Mouse (Mus musculus) kidney, embryonic 14.5 days (tissue): ENCODE results near the gene Scmh1. TPM values are rescaled to one million over a fixed set of nuclear protein-coding genes. Genes with fewer than 3 reads are reported as not detected.

Experiments
- ATAC-seq: fragments of 200-750 bp; cut with Nextera tagmentation; 2 replicates; pipeline ENCODE4 v1.8.0; 2017; ENCODE audit warnings: moderate number of reproducible peaks, mild to moderate bottlenecking, moderate TSS enrichment, moderate library complexity; ENCODE audit not compliant: low FRiP score, low TSS enrichment
- H3K27ac ChIP-seq: fragments of 300-500 bp; sonication (generic); 2 replicates; pipeline ENCODE4 v1.5.1; 2014; ENCODE audit warnings: low read depth, mild to moderate bottlenecking, low read length, moderate library complexity, mixed read lengths
- H3K27me3 ChIP-seq: fragments of 300-500 bp; sonication (generic); 2 replicates; pipeline ENCODE4 v1.6.1; 2014; ENCODE audit warnings: mild to moderate bottlenecking, low read length; ENCODE audit not compliant: control insufficient read depth, insufficient read depth
- H3K36me3 ChIP-seq: fragments of 300-500 bp; sonication (generic); 2 replicates; pipeline ENCODE4 v1.6.1; 2014; ENCODE audit warnings: low read length, mixed read lengths; ENCODE audit not compliant: control insufficient read depth, insufficient read depth
- H3K4me1 ChIP-seq: fragments of 300-500 bp; sonication (generic); 2 replicates; pipeline ENCODE4 v1.6.1; 2014; ENCODE audit warnings: low read length, mixed read lengths; ENCODE audit not compliant: control insufficient read depth, insufficient read depth
- H3K4me2 ChIP-seq: fragments of 300-500 bp; sonication (generic); replicated peaks from 2 replicates; pipeline ENCODE4 v1.6.1; 2014; ENCODE audit warnings: low read depth, mild to moderate bottlenecking, low read length
- H3K4me3 ChIP-seq: fragments of 300-500 bp; sonication (generic); 2 replicates; pipeline ENCODE4 v1.5.1; 2014; ENCODE audit warnings: mild to moderate bottlenecking, low read length
- H3K9ac ChIP-seq: fragments of 300-500 bp; sonication (generic); 2 replicates; pipeline ENCODE4 v1.6.1; 2014; ENCODE audit warnings: low read depth, mild to moderate bottlenecking, low read length, moderate library complexity
- H3K9me3 ChIP-seq: fragments of 300-500 bp; sonication (generic); 2 replicates; pipeline ENCODE4 v1.6.1; 2016; ENCODE audit warnings: low read length; ENCODE audit not compliant: control insufficient read depth
- WGBS: fragments of 180-500 bp; shearing (Covaris S2); extraction: QIAGEN DNeasy Blood & Tissue Kit; methylation state at CpG from one replicate; pipeline ENCODE4 v1.1.7; 2014; 5-methylcytosine and 5-hydroxymethylcytosine counted together
- polyA plus RNA-seq: library from polyadenylated mRNA; unstranded; fragments of >200 nt; fragmentation: Nextera tagmentation; extraction: Ambion mirVana; gene quantifications from 2 replicates; pipeline ENCODE4 v1.2.1, GENCODE M21; 2014

Gene Scmh1
- 32.8 and 50.0 TPM in 2 replicates for polyA plus RNA-seq

DNA sequence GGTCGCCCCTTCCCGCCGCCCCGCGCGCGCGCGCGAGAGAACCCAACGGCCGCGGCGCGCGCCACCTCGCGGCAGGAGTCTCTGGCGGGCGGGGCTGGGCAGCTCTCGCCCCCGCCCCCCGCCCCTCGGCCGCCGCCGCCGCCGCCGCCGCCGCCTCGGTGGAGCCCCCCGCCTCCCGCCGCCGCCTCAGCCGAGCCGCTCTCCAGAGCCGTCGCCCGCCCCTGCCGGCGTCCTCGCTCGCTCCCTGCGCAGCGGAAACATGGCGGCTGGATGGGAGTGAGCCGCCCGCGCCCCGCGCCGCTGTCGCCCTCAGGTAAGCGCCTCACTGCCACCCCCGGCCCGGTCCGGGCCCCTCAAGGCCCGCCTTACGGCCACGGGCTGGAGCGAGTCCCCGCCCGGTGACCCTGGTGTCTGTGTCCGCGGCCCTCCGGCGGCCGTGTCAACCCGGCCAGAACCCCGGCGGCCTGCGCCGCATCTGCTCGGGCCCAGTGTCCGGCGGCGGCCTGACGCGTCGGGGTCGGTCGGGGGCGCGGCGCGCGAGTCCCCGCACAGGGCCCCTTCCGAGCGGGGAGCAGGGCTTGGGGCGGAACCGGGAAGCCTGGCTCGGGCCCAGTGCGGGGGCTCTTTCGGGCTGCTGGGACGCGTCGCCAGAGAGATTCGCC is at the start of gene Scmh1:
Gene Scmh1 (plus strand): TSS at position 138 of the 662 bp plus-strand sequence.
- Histone ChIP-seq H3K27ac (peak within 1 kb of the TSS; percentile 98), H3K9ac (peak within 1 kb of the TSS; percentile 97), H3K4me2 (peak within 1 kb of the TSS; percentile 49), H3K4me3 (peak within 1 kb of the TSS; percentile 99), H3K9me3 (no peaks in the 10 kb centered on the region), H3K4me1 (peaks cover 12% of the 10 kb centered on the region; the same call in 1 of the 2 replicates), H3K36me3 (no peaks in the 10 kb centered on the region), H3K27me3 (no peaks in the 10 kb centered on the region)
- WGBS: under 1% methylated on average over 66 of the region's 102 CpGs
- ATAC-seq: peak; percentile 86

DNA sequence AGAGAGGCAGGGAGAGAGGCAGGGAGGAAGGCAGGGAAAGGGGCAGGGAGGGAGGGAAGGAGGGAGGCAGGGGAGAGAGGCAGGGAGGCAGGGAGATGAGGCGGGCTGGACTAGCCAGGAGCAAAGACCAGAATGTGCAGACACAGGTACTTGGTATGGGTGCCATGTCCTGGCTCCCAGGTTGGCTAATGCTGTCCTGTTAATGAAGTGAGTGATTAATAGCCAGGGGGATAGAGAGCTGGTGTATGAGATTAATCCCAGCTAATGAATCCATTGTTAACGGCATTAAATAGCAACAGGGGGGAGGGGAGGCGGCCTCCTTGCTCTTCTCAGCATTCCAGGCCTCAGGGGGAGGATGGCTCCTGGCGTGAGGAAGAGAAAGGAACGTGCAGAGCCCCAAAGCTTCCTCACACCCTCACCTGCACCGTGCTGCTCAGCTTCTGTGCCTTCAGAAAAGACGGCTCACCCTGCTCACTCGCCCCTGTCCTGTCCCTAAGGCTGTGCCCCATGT is 45.0 kb upstream of the Scmh1 start:
- Histone ChIP-seq H3K9ac (no peak overlapping the region), H3K9me3 (no peaks in the 10 kb centered on the region), H3K27ac (no peak overlapping the region), H3K36me3 (no peaks in the 10 kb centered on the region), H3K4me3 (no peak overlapping the region), H3K27me3 (0 out of 2 replicates have a peak, but pooled peaks cover 2% of the 10 kb centered on the region), H3K4me1 (no peaks in the 10 kb centered on the region), H3K4me2 (no peak overlapping the region)
- ATAC-seq: 0 out of 2 replicates have a peak, but pooled peaks have one; percentile 43
- 9% methylated on average over 8 of the region's 8 CpGs for WGBS

DNA sequence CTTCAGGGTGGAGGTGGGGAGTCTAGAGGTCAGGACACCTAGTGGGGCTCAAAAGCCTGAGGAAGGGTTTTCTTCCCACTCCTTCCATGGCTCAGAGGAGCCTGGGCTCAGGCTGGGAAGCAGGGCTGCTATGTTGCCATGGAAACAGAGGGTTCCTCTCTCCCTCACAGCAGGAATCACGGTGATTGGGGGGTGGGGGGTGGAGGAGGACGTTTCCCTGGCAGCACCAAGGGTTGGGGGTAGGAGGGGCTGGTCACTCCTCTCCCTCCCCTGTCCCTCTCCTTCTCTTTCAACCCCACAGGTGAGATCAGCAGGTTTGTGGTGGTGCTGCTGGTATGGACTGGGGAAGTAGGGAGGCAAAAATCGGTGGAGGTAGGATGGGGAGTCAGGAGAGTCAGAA is 40.4 kb upstream of the Scmh1 start:
- Histone ChIP-seq H3K27me3 (0 out of 2 replicates have a peak, but pooled peaks cover 2% of the 10 kb centered on the region), H3K4me3 (no peak overlapping the region), H3K27ac (no peak overlapping the region), H3K36me3 (no peaks in the 10 kb centered on the region), H3K9me3 (no peaks in the 10 kb centered on the region), H3K4me2 (no peak overlapping the region), H3K9ac (no peak overlapping the region), H3K4me1 (peaks cover 5% of the 10 kb centered on the region)
- no peak for ATAC-seq
- 0% methylated on average over 3 of the region's 3 CpGs for WGBS

DNA sequence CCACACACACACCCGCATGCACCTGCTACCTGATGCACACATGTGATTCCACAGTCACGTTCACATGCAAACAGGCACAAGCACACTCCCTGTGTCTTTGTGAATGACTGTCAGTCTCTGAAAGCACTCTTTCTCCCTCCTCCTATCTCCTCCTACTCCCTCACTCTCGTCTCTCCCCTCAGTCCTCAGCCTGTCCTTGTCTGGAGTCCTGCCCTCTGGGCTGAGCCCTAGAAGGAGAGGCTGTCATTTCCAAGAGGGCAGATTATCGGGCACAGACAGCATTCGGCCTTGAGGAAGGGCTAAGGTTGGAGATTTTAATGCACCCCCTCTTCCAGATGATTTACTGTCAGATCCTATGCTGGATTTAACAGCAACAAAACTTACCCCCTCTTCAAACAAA is 39.6 kb upstream of the Scmh1 start:
- H3K27me3 ChIP-seq: 0 out of 2 replicates have a peak, but pooled peaks cover 2% of the 10 kb centered on the region
- 14% methylated on average over 5 of the region's 5 CpGs for WGBS
- no peak overlapping the region for H3K4me3 ChIP-seq
- H3K9ac ChIP-seq: no peak overlapping the region
- H3K9me3 ChIP-seq: no peaks in the 10 kb centered on the region
- ATAC-seq: no peak
- H3K4me2 ChIP-seq: no peak overlapping the region
- H3K36me3 ChIP-seq: no peaks in the 10 kb centered on the region
- H3K4me1 ChIP-seq: peaks cover 5% of the 10 kb centered on the region
- no peak overlapping the region for H3K27ac ChIP-seq

DNA sequence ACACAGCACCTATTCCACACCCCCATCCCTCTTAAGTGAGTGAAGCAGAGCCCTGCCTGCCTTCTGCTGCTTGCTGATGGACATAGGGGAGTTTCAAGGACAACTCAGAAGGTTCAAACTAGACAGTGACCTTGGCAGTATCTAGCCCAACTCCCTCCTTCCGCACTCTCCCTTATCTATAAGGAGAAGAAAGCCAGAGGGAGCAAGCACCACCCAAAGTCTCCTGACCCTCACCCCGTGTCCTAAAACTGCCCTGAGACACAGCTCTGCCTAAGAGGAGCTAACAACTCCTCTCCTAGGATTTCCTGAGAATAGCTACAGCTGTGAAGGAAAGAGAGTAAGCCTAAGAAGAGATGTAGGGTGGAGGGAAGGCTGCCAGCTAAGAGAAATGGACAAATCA is 37.0 kb upstream of the Scmh1 start:
- Histone ChIP-seq H3K9me3 (no peaks in the 10 kb centered on the region), H3K4me3 (no peak overlapping the region), H3K27ac (no peak overlapping the region), H3K4me1 (peaks cover 5% of the 10 kb centered on the region), H3K36me3 (no peaks in the 10 kb centered on the region), H3K9ac (no peak overlapping the region), H3K4me2 (no peak overlapping the region), H3K27me3 (0 out of 2 replicates have a peak, but pooled peaks cover 2% of the 10 kb centered on the region)
- WGBS: 71% methylated on average over 2 of the region's 2 CpGs
- ATAC-seq: no peak

DNA sequence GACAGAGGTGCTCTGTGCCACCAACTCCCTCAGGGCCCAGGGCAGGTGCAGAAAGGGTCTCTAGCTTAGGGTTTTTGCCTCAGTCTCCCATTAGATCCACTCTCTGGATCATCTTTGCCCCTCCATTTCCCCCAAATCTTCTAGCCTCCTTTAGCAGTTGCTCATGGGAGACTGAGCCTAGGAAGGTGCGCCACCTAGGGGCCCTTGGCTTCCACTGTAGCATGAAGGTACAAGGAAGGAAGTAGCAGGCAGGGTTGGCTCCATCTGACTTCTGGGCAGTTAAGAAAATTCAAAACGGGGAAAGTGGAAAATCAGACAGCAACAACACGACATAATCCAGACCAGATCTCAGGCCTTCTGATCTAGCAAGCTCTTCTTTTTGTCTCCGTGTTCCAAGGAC is 36.4 kb upstream of the Scmh1 start:
- Histone ChIP-seq H3K27ac (no peak overlapping the region), H3K9me3 (no peaks in the 10 kb centered on the region), H3K4me1 (peaks cover 5% of the 10 kb centered on the region), H3K36me3 (no peaks in the 10 kb centered on the region), H3K9ac (no peak overlapping the region), H3K4me2 (no peak overlapping the region), H3K27me3 (0 out of 2 replicates have a peak, but pooled peaks cover 2% of the 10 kb centered on the region), H3K4me3 (no peak overlapping the region)
- WGBS: 10% methylated on average over 4 of the region's 4 CpGs
- no peak; the same call in 1 of the 2 replicates for ATAC-seq

DNA sequence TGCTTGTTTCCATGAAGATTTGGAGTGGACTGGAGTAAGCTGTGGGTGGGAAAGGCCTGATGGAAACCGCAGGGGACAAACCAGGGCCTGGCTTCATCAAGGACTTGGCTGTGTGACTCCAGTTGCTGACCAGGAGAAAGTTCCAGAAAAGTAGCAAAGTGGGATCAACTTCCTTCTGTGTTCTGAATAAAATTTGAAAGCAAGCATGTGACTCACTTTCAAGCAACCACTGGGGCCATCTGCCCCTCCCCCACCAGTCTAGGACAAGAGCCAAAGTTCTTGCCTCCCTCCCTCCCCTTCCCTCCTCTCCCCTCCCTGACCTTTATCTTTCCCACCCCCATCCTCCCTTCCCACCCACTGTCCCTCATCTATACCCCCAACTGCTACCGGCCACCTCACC is 35.9 kb upstream of the Scmh1 start:
- Histone ChIP-seq H3K27me3 (0 out of 2 replicates have a peak, but pooled peaks cover 2% of the 10 kb centered on the region), H3K9me3 (no peaks in the 10 kb centered on the region), H3K4me1 (peaks cover 5% of the 10 kb centered on the region), H3K9ac (no peak overlapping the region), H3K36me3 (no peaks in the 10 kb centered on the region), H3K4me3 (no peak overlapping the region), H3K27ac (no peak overlapping the region), H3K4me2 (no peak overlapping the region)
- 38% methylated on average over 2 of the region's 2 CpGs for WGBS
- no peak for ATAC-seq

DNA sequence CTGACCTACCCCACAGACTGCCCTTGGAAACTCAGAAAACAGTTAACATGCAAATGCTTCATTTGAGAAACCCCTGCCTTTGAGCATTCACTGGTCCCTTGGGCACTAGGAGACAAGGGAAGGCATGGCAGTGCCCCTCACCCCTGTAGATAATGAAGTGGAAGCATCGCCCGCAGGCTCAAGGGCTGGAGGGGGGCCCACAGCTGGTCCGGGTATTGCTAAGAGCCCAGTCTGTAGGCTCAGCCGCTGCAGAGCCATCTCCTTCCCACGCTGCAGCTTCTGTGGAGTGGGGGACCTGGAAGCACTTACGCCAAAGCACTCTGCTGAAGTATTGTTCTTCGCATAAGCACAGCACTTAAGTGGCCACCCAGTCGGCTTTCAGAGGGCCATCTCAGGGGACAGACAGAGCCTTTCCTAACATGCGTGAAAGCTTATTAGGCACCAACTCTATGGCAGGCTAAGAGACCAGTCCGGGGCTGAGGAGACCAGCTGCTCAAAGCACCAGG is 35.2 kb upstream of the Scmh1 start:
- WGBS: 32% methylated on average over 10 of the region's 10 CpGs
- Histone ChIP-seq H3K4me2 (no peak overlapping the region), H3K9me3 (no peaks in the 10 kb centered on the region), H3K27ac (no peak overlapping the region), H3K4me1 (peaks cover 5% of the 10 kb centered on the region), H3K27me3 (no peaks in the 10 kb centered on the region), H3K36me3 (no peaks in the 10 kb centered on the region), H3K9ac (no peak overlapping the region), H3K4me3 (no peak overlapping the region)
- no peak for ATAC-seq

DNA sequence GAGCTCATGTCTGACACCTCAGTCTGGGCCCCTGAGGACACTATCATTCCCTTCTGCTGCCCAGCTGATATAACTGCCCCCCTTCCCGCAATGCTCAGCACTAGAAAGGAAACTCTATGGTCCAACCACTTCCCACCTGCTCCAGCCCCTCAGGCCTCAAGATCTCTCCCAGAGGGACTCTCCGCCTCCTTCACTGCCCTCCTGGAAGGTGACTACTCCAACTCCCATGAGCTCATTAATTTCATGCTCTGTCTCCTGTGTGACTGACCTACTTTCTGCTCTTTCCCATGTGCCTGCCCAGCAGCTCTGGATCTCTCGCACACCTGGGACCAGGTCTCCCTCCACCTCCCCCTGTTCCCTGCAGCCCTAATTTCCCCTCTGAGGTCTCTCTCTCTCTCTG is 32.2 kb upstream of the Scmh1 start:
- no peak overlapping the region for H3K27ac ChIP-seq
- WGBS: 58% methylated on average over 3 of the region's 3 CpGs
- no peak for ATAC-seq

More for the DNA sequence above, 32.2 kb upstream of the Scmh1 start:
- no peaks in the 10 kb centered on the region for H3K27me3 ChIP-seq
- peaks cover 5% of the 10 kb centered on the region for H3K4me1 ChIP-seq
- no peak overlapping the region for H3K4me3 ChIP-seq
- H3K9ac ChIP-seq: no peak overlapping the region
- no peak overlapping the region for H3K4me2 ChIP-seq
- H3K9me3 ChIP-seq: no peaks in the 10 kb centered on the region
- no peaks in the 10 kb centered on the region for H3K36me3 ChIP-seq
